Mouse (Mus musculus) large intestine, adult 2 months (tissue): ENCODE results near the gene Plekhm1. TPM values are rescaled to one million over a fixed set of nuclear protein-coding genes. Genes with fewer than 3 reads are reported as not detected.

Experiments used
- DNase-seq: peaks from one replicate; pipeline ENCODE4 v3.0.0-alpha.2; 2012; ENCODE audit warnings: low read depth, low spot score
- WGBS: fragments of 180-500 bp; shearing (Covaris S2); methylation state at CpG from one replicate; pipeline ENCODE4 v1.1.7; 2018; 5-methylcytosine and 5-hydroxymethylcytosine counted together
- polyA plus RNA-seq: library from polyadenylated mRNA; depleted of rRNA; stranded (reverse); fragments of >200 nt; gene quantifications from 2 replicates; pipeline ENCODE4 v1.2.3, GENCODE M21; 2012

The Plekhm1 gene
- polyA plus RNA-seq, 1 experiment = 18.2 TPM

- no peak for DNase-seq
- 3% methylated on average over 35 of the region's 35 CpGs for WGBS
Observed at GRCm38 (mm10) chr11:103363214-103364148, 49.0 kb downstream of the Plekhm1 start, which contains the start of gene Arhgap27. Gene Arhgap27 (minus strand): TSS chr11:103363692.

- 2% methylated on average over 33 of the region's 33 CpGs for WGBS
- no peak for DNase-seq
Observed at GRCm38 (mm10) chr11:103362521-103363181, 49.8 kb downstream of the Plekhm1 start.

- DNase-seq = no peak
- WGBS = 14% methylated on average over 13 of the region's 13 CpGs
Observed at GRCm38 (mm10) chr11:103362054-103362432, 50.4 kb downstream of the Plekhm1 start.

GRCm38 (mm10) chr11:103361396-103362053 lies 51.0 kb downstream of the Plekhm1 start:
- DNase-seq = no peak
- WGBS = 6% methylated on average over 25 of the region's 25 CpGs

- DNase-seq = no peak
- WGBS = 5% methylated on average over 48 of the region's 48 CpGs
Observed at GRCm38 (mm10) chr11:103360661-103361081, 51.8 kb downstream of the Plekhm1 start.

GRCm38 (mm10) chr11:103359841-103360641 lies 52.4 kb downstream of the Plekhm1 start:
- no peak for DNase-seq
- WGBS = 8% methylated on average over 60 of the region's 60 CpGs

- no peak for DNase-seq
- 3% methylated on average over 22 of the region's 22 CpGs for WGBS
Observed at GRCm38 (mm10) chr11:103359122-103359521, 53.4 kb downstream of the Plekhm1 start.

GRCm38 (mm10) chr11:103358316-103358715 lies 54.2 kb downstream of the Plekhm1 start:
- WGBS = 33% methylated on average over 4 of the region's 4 CpGs
- DNase-seq = no peak

- WGBS = 89% methylated on average over 10 of the region's 10 CpGs
- no peak for DNase-seq
Observed at GRCm38 (mm10) chr11:103357710-103358109, 54.8 kb downstream of the Plekhm1 start.

GRCm38 (mm10) chr11:103356938-103357670 lies 55.4 kb downstream of the Plekhm1 start:
- 57% methylated on average over 16 of the region's 16 CpGs for WGBS
- no peak for DNase-seq

- no peak for DNase-seq
- whole genome bisulfite sequencing = 20% methylated on average over 11 of the region's 11 CpGs
Observed at GRCm38 (mm10) chr11:103356032-103356571, 56.4 kb downstream of the Plekhm1 start.

GRCm38 (mm10) chr11:103355251-103355650 lies 57.2 kb downstream of the Plekhm1 start:
- DNase-seq = no peak
- 12% methylated on average over 11 of the region's 11 CpGs for WGBS

- WGBS = 41% methylated on average over 3 of the region's 3 CpGs
- DNase-seq = no peak
Observed at GRCm38 (mm10) chr11:103354033-103354432, 58.5 kb downstream of the Plekhm1 start.

- 90% methylated on average over 5 of the region's 5 CpGs for WGBS
- DNase-seq = no peak
Observed at GRCm38 (mm10) chr11:103352239-103352814, 60.2 kb downstream of the Plekhm1 start.

GRCm38 (mm10) chr11:103350711-103351315 lies 61.7 kb downstream of the Plekhm1 start:
- 32% methylated on average over 12 of the region's 12 CpGs for whole genome bisulfite sequencing
- DNase-seq = no peak

- whole genome bisulfite sequencing = 83% methylated on average over 2 of the region's 2 CpGs
- no peak for DNase-seq
Observed at GRCm38 (mm10) chr11:103349699-103350098, 62.8 kb downstream of the Plekhm1 start.

GRCm38 (mm10) chr11:103346657-103347056 lies 65.8 kb downstream of the Plekhm1 start:
- WGBS = 10% methylated on average over 5 of the region's 5 CpGs
- no peak for DNase-seq

- DNase-seq = no peak
Observed at GRCm38 (mm10) chr11:103346236-103346635, 66.3 kb downstream of the Plekhm1 start.

More at GRCm38 (mm10) chr11:103346236-103346635, 66.3 kb downstream of the Plekhm1 start:
- WGBS = 16% methylated on average over 7 of the region's 7 CpGs
